Mouse (Mus musculus) MEL (cell line): ENCODE measurements around the gene Dars. TPM values are rescaled to one million over a fixed set of nuclear protein-coding genes. Genes with fewer than 3 reads are reported as not detected.

Source experiments
- DNase-seq: peaks from one replicate; pipeline ENCODE4 v3.0.0; 2011; ENCODE audit warnings: low read depth, low spot score
- H3K27ac ChIP-seq: 2 replicates; pipeline ENCODE4 v1.5.1; 2012; ENCODE audit warnings: low read depth, mild to moderate bottlenecking, control low read depth, low read length, moderate library complexity; ENCODE audit not compliant: control insufficient read depth
- H3K27me3 ChIP-seq, 2 experiments: fragments of 150-350 bp in 1 of 2; sonication (generic) in 1 of 2; 2 replicates each; pipeline ENCODE4 v1.6.1; 2012; ENCODE audit warnings: low read length in 2 of 2, mild to moderate bottlenecking in 2 of 2, improper control_type of control experiment in 1 of 2, moderate library complexity in 1 of 2; ENCODE audit not compliant: insufficient read depth in 2 of 2, control insufficient read depth in 1 of 2
- H3K36me3 ChIP-seq, 2 experiments: 2 replicates each; pipeline ENCODE4 v1.6.1; 2012 to 2014; ENCODE audit warnings: low read length in 2 of 2, improper control_type of control experiment in 1 of 2, inconsistent platforms in 1 of 2, mild to moderate bottlenecking in 1 of 2; ENCODE audit not compliant: insufficient read depth in 2 of 2, control insufficient read depth in 1 of 2
- H3K4me1 ChIP-seq, 2 experiments: fragments of 150-350 bp in 1 of 2; sonication (generic) in 1 of 2; 2 replicates each; pipeline ENCODE4 v1.6.1; 2012; ENCODE audit warnings: low read length in 2 of 2, improper control_type of control experiment in 1 of 2, mild to moderate bottlenecking in 1 of 2; ENCODE audit not compliant: insufficient read depth in 2 of 2, control insufficient read depth in 1 of 2
- H3K4me3 ChIP-seq, 2 experiments: fragments of 150-350 bp in 1 of 2; sonication (generic) in 1 of 2; 2 replicates each; pipeline ENCODE4 v1.5.1; 2012; ENCODE audit warnings: low read depth in 2 of 2, low read length in 2 of 2, mild to moderate bottlenecking in 2 of 2, moderate library complexity in 2 of 2, control low read depth in 1 of 2, improper control_type of control experiment in 1 of 2; ENCODE audit not compliant: control insufficient read depth in 1 of 2, insufficient read depth in 1 of 2
- H3K79me2 ChIP-seq: 2 replicates; pipeline ENCODE4 v1.6.1; 2012; ENCODE audit warnings: mild to moderate bottlenecking, low read length, moderate library complexity; ENCODE audit not compliant: control insufficient read depth, poor library complexity, insufficient read depth
- H3K9ac ChIP-seq: 2 replicates; pipeline ENCODE4 v1.6.1; 2012; ENCODE audit warnings: low read depth, mild to moderate bottlenecking, control low read depth, low read length, moderate library complexity; ENCODE audit not compliant: control insufficient read depth, poor library complexity, severe bottlenecking
- H3K9me3 ChIP-seq: fragments of 150-350 bp; sonication (generic); replicated peaks from 2 replicates; pipeline ENCODE4 v1.6.1; 2012; ENCODE audit warnings: mild to moderate bottlenecking, low read length, improper control_type of control experiment, moderate library complexity; ENCODE audit not compliant: insufficient read depth
- CHD1 ChIP-seq: IDR thresholded peaks from 2 replicates; pipeline ENCODE4 v1.6.1; 2012; ENCODE audit warnings: low read depth, mild to moderate bottlenecking, inconsistent platforms, low read length, improper control_type of control experiment
- CHD2 ChIP-seq: IDR thresholded peaks from 2 replicates; pipeline ENCODE4 v1.6.1; 2011; ENCODE audit warnings: low read length, improper control_type of control experiment
- E2F4 ChIP-seq: IDR thresholded peaks from 2 replicates; pipeline ENCODE4 v1.6.1; 2011; ENCODE audit warnings: low read depth, low read length, improper control_type of control experiment, borderline replicate concordance
- ELF1 ChIP-seq: IDR thresholded peaks from 2 replicates; pipeline ENCODE4 v1.6.1; 2014; ENCODE audit warnings: low read depth, mild to moderate bottlenecking, inconsistent platforms, low read length, improper control_type of control experiment, moderate library complexity
- ETS1 ChIP-seq: IDR thresholded peaks from 2 replicates; pipeline ENCODE4 v1.6.1; 2012; ENCODE audit warnings: low read depth, mild to moderate bottlenecking, inconsistent platforms, low read length, improper control_type of control experiment, moderate library complexity
- GABPA ChIP-seq: IDR thresholded peaks from 2 replicates; pipeline ENCODE4 v1.6.1; 2012; ENCODE audit warnings: low read depth, mild to moderate bottlenecking, inconsistent platforms, low read length, improper control_type of control experiment, moderate library complexity
- GATA1 ChIP-seq: IDR thresholded peaks from 2 replicates; pipeline ENCODE4 v1.6.1; 2011; ENCODE audit warnings: low read depth, low read length, improper control_type of control experiment
- HCFC1 ChIP-seq: IDR thresholded peaks from 2 replicates; pipeline ENCODE4 v1.6.1; 2012; ENCODE audit warnings: low read depth, mild to moderate bottlenecking, inconsistent platforms, low read length, improper control_type of control experiment, moderate library complexity
- KAT2A ChIP-seq: conservative IDR thresholded peaks from 2 replicates; pipeline ENCODE4 v1.6.1; 2012; ENCODE audit warnings: low read depth, low read length, improper control_type of control experiment, inconsistent platforms
- MAZ ChIP-seq: IDR thresholded peaks from 2 replicates; pipeline ENCODE4 v1.6.1; 2012; ENCODE audit warnings: low read depth, mild to moderate bottlenecking, inconsistent platforms, low read length, improper control_type of control experiment
- MEF2A ChIP-seq: IDR thresholded peaks from 2 replicates; pipeline ENCODE4 v1.6.1; 2014; ENCODE audit warnings: low read depth, mild to moderate bottlenecking, inconsistent platforms, low read length, improper control_type of control experiment; ENCODE audit not compliant: poor library complexity, insufficient replicate concordance, severe bottlenecking; ENCODE audit errors: extremely low read depth
- MYC ChIP-seq: IDR thresholded peaks from 2 replicates; pipeline ENCODE4 v1.6.1; 2011; ENCODE audit warnings: low read depth, mild to moderate bottlenecking, low read length, improper control_type of control experiment, moderate library complexity
- POLR2A ChIP-seq, 2 experiments: IDR thresholded peaks; 2 replicates each; pipeline ENCODE4 v1.6.1; 2011 to 2012; ENCODE audit warnings: low read length in 2 of 2, mild to moderate bottlenecking in 2 of 2, control low read depth in 1 of 2, improper control_type of control experiment in 1 of 2, low read depth in 1 of 2, moderate library complexity in 1 of 2; ENCODE audit not compliant: control insufficient read depth in 1 of 2, insufficient read depth in 1 of 2, poor library complexity in 1 of 2
- POLR2AphosphoS5 ChIP-seq: IDR thresholded peaks from 2 replicates; pipeline ENCODE4 v1.6.1; 2012; ENCODE audit warnings: low read depth, borderline replicate concordance, mild to moderate bottlenecking, inconsistent platforms, low read length, moderate library complexity, mixed read lengths
- RCOR1 ChIP-seq: IDR thresholded peaks from 2 replicates; pipeline ENCODE4 v1.6.1; 2012; ENCODE audit warnings: low read depth, mild to moderate bottlenecking, inconsistent platforms, low read length, improper control_type of control experiment
- SIN3A ChIP-seq: IDR thresholded peaks from 2 replicates; pipeline ENCODE4 v1.6.1; 2012; ENCODE audit warnings: low read length, improper control_type of control experiment, inconsistent platforms
- SMC3 ChIP-seq: IDR thresholded peaks from 2 replicates; pipeline ENCODE4 v1.6.1; 2011; ENCODE audit warnings: low read depth, low read length, improper control_type of control experiment
- TBP ChIP-seq: IDR thresholded peaks from 2 replicates; pipeline ENCODE4 v1.8.0; 2011; ENCODE audit warnings: low read depth, low read length, improper control_type of control experiment
- USF1 ChIP-seq: IDR thresholded peaks from 2 replicates; pipeline ENCODE4 v1.6.1; 2014; ENCODE audit warnings: low read depth, mild to moderate bottlenecking, inconsistent platforms, low read length, improper control_type of control experiment, moderate library complexity
- ZC3H11A ChIP-seq: IDR thresholded peaks from 2 replicates; pipeline ENCODE4 v1.6.1; 2012; ENCODE audit warnings: low read depth, mild to moderate bottlenecking, inconsistent platforms, low read length, improper control_type of control experiment
- ZKSCAN1 ChIP-seq: IDR thresholded peaks from 2 replicates; pipeline ENCODE4 v1.6.1; 2012; ENCODE audit warnings: low read depth, mild to moderate bottlenecking, inconsistent platforms, low read length, improper control_type of control experiment, moderate library complexity
- ZNF384 ChIP-seq: IDR thresholded peaks from 2 replicates; pipeline ENCODE4 v1.6.1; 2012; ENCODE audit warnings: low read depth, mild to moderate bottlenecking, inconsistent platforms, low read length, improper control_type of control experiment
- polyA plus RNA-seq, 2 experiments: library from polyadenylated mRNA; stranded (reverse) in 1 of 2; unstranded in 1 of 2; fragments of >175 nt in 1 of 2; fragments of >200 nt in 1 of 2; gene quantifications; 2 replicates each; pipeline versions ENCODE4 v1.2.1 to v1.2.4; 2012; ENCODE audit warnings: low replicate concordance in 2 of 2, low read depth in 1 of 2; ENCODE audit not compliant: insufficient read length in 2 of 2, insufficient read depth in 1 of 2, missing spikeins in 1 of 2
- total RNA-seq: library from RNA; depleted of rRNA; stranded (reverse); fragments of 300-350 nt; gene quantifications from 2 replicates; pipeline ENCODE4 v1.2.3, GENCODE M21; 2012

Dars gene
- total and polyA plus RNA-seq, 3 experiments, result 95.2 to 104 TPM; not detected in 1

GRCm38 (mm10) chr1:128330313-128330712 is 86.9 kb downstream of the Dars start:
- Histone ChIP-seq H3K9me3 (no peaks in the 10 kb centered on the region), H3K9ac (no peak overlapping the region), H3K27ac (no peak overlapping the region), H3K79me2 (no peaks in the 10 kb centered on the region), H3K4me1 (peaks cover 5 to 10% of the 10 kb centered on the region in 2 experiments), H3K4me3 (no peak overlapping the region), H3K36me3 (peaks cover 9 to 13% of the 10 kb centered on the region in 2 experiments), H3K27me3 (no peaks in the 10 kb centered on the region)
- no peak for TF ChIP-seq GATA1
- TF ChIP-seq ETS1, result no peak
- TF ChIP-seq POLR2A (IDR thresholded peaks at IDR 0.05; ENCODE audit: control insufficient read depth in 1 of 2, insufficient read depth in 1 of 2, low read depth in 1 of 2, low read length in 2 of 2, poor library complexity in 1 of 2), result no peak
- no peak for TF ChIP-seq POLR2AphosphoS5
- no peak for TF ChIP-seq GABPA
- TF ChIP-seq SIN3A, result no peak
- no peak for TF ChIP-seq KAT2A
- no peak for TF ChIP-seq E2F4
- TF ChIP-seq CHD1, result no peak
- no peak for TF ChIP-seq USF1
- TF ChIP-seq TBP, result no peak
- no peak for TF ChIP-seq MEF2A
- DNase-seq, result no peak

- H3K36me3 ChIP-seq, result peaks cover 6 to 13% of the 10 kb centered on the region in 2 experiments
- no peak within 1 kb of the TSS for H3K4me3 ChIP-seq
- TF ChIP-seq ELF1 (no peak), USF1 (no peak), HCFC1 (no peak), ZC3H11A (no peak), SMC3 (no peak), MYC (no peak), MEF2A (no peak), CHD1 (no peak), POLR2A (IDR thresholded peaks at IDR 0.05; ENCODE audit: control insufficient read depth in 1 of 2, insufficient read depth in 1 of 2, low read depth in 1 of 2, low read length in 2 of 2, poor library complexity in 1 of 2) (no peak), CHD2 (no peak), E2F4 (no peak), RCOR1 (no peak), KAT2A (no peak), MAZ (no peak), ZNF384 (no peak), ZKSCAN1 (no peak)
Measured at GRCm38 (mm10) chr1:128328218-128328617, 89.0 kb downstream of the Dars start, which contains the start of gene Lct. Lct (minus strand) TSS chr1:128328318.

More at GRCm38 (mm10) chr1:128328218-128328617, 89.0 kb downstream of the Dars start, which contains the start of gene Lct:
- no peak for DNase-seq
- H3K4me1 ChIP-seq, result peaks cover 5 to 13% of the 10 kb centered on the region in 2 experiments
- H3K9ac ChIP-seq, result no peak within 1 kb of the TSS
- H3K9me3 ChIP-seq, result no peaks in the 10 kb centered on the region
- no peaks in the 10 kb centered on the region for H3K27me3 ChIP-seq
- H3K79me2 ChIP-seq, result no peaks in the 10 kb centered on the region
- H3K27ac ChIP-seq, result no peak within 1 kb of the TSS
